Mouse (Mus musculus) hematopoietic stem cell, adult 5-6 weeks (primary cell): ENCODE measurements around the gene Smcr8. TPM values are rescaled to one million over a fixed set of nuclear protein-coding genes. Genes with fewer than 3 reads are reported as not detected.
A peak's percentile ranks its signal among the peaks of the same experiment; 100 is the strongest.

Source experiments
- ATAC-seq, 2 experiments: fragments of 125-278 bp in 1 of 2; replicated peaks in 1 of 2; 2 replicates each; pipeline ENCODE4 v1.8.0; 2016 to 2017; ENCODE audit warnings: inconsistent platforms in 2 of 2, mild to moderate bottlenecking in 2 of 2, moderate number of reproducible peaks in 2 of 2, low read depth in 1 of 2, moderate TSS enrichment in 1 of 2; ENCODE audit not compliant: low FRiP score in 2 of 2, poor library complexity in 2 of 2, severe bottlenecking in 2 of 2, insufficient read depth in 1 of 2, low TSS enrichment in 1 of 2
- total RNA-seq: library from RNA; stranded (forward); fragments of 172-1452, 232-1000 nt; gene quantifications from 2 replicates; pipeline ENCODE4 v1.2.3, GENCODE M21; 2017

Smcr8 gene
- 16.1 and 19.8 TPM in 2 replicates for total RNA-seq

- ATAC-seq = peak; percentile 93
Observed at GRCm38 (mm10) chr11:60776829-60777740, at the start of gene Smcr8, which contains the start of gene Top3a. Gene Smcr8 (plus strand): TSS chr11:60777524. Gene Top3a (minus strand): TSS chr11:60777365.

- ATAC-seq = peak; percentile 92 to 93
Observed at GRCm38 (mm10) chr11:60728260-60728761, 49.0 kb upstream of the Smcr8 start, which contains the start of gene Mief2. Gene Mief2 (plus strand): TSS chr11:60728398.

GRCm38 (mm10) chr11:60729217-60729641 lies 48.1 kb upstream of the Smcr8 start:
- no peak for ATAC-seq

- no peak for ATAC-seq
Observed at GRCm38 (mm10) chr11:60730169-60730568, 47.2 kb upstream of the Smcr8 start.

- ATAC-seq = no peak
Observed at GRCm38 (mm10) chr11:60731251-60731650, 46.1 kb upstream of the Smcr8 start.

- ATAC-seq = no peak
Observed at GRCm38 (mm10) chr11:60734206-60734605, 43.1 kb upstream of the Smcr8 start.

GRCm38 (mm10) chr11:60735191-60735590 lies 42.1 kb upstream of the Smcr8 start:
- ATAC-seq = no peak

- ATAC-seq = no peak
Observed at GRCm38 (mm10) chr11:60736491-60736890, 40.8 kb upstream of the Smcr8 start.

GRCm38 (mm10) chr11:60737450-60737849 lies 39.9 kb upstream of the Smcr8 start:
- no peak for ATAC-seq

- no peak for ATAC-seq
Observed at GRCm38 (mm10) chr11:60740321-60740720, 37.0 kb upstream of the Smcr8 start.

GRCm38 (mm10) chr11:60755570-60755969 lies 21.8 kb upstream of the Smcr8 start:
- no peak for ATAC-seq

- ATAC-seq = no peak
Observed at GRCm38 (mm10) chr11:60761681-60762080, 15.6 kb upstream of the Smcr8 start.

- no peak for ATAC-seq
Observed at GRCm38 (mm10) chr11:60766969-60767368, 10.4 kb upstream of the Smcr8 start.

GRCm38 (mm10) chr11:60769322-60769721 lies 8.0 kb upstream of the Smcr8 start:
- peak; percentile 91 to 94 for ATAC-seq

- no peak for ATAC-seq
Observed at GRCm38 (mm10) chr11:60770776-60771175, 6.5 kb upstream of the Smcr8 start.

- no peak for ATAC-seq
Observed at GRCm38 (mm10) chr11:60772161-60772560, 5.2 kb upstream of the Smcr8 start.

- no peak for ATAC-seq
Observed at GRCm38 (mm10) chr11:60774158-60774689, 3.1 kb upstream of the Smcr8 start.

GRCm38 (mm10) chr11:60774841-60775240 lies 2.5 kb upstream of the Smcr8 start:
- ATAC-seq = no peak
